Mouse (Mus musculus) heart, embryonic 13.5 days (tissue): ENCODE results near the gene Fcer2a. TPM values are rescaled to one million over a fixed set of nuclear protein-coding genes. Genes with fewer than 3 reads are reported as not detected.

Experiments
- ATAC-seq: fragments of 200-750 bp; cut with Nextera tagmentation; 2 replicates; pipeline ENCODE4 v1.8.0; 2017; ENCODE audit warnings: moderate TSS enrichment; ENCODE audit not compliant: insufficient number of reproducible peaks, low FRiP score, low TSS enrichment; ENCODE audit errors: extremely low read depth
- H3K27ac ChIP-seq: fragments of 300-500 bp; sonication (generic); replicated peaks from 2 replicates; pipeline ENCODE4 v1.5.1; 2015; ENCODE audit warnings: moderate library complexity, mild to moderate bottlenecking, inconsistent platforms
- H3K27me3 ChIP-seq: fragments of 300-500 bp; sonication (generic); replicated peaks from 2 replicates; pipeline ENCODE4 v1.6.1; 2015; ENCODE audit warnings: mild to moderate bottlenecking, inconsistent platforms
- H3K36me3 ChIP-seq: fragments of 300-500 bp; sonication (generic); 2 replicates; pipeline ENCODE4 v1.6.1; 2015; ENCODE audit warnings: mild to moderate bottlenecking, inconsistent platforms
- H3K4me1 ChIP-seq: fragments of 300-500 bp; sonication (generic); 2 replicates; pipeline ENCODE4 v1.6.1; 2015; ENCODE audit warnings: inconsistent platforms
- H3K4me2 ChIP-seq: fragments of 300-500 bp; sonication (generic); 2 replicates; pipeline ENCODE4 v1.6.1; 2015; ENCODE audit warnings: inconsistent platforms, mild to moderate bottlenecking, moderate library complexity
- H3K4me3 ChIP-seq: fragments of 300-500 bp; sonication (generic); 2 replicates; pipeline ENCODE4 v1.5.1; 2015; ENCODE audit warnings: moderate library complexity, mild to moderate bottlenecking, inconsistent platforms
- H3K9ac ChIP-seq: fragments of 300-500 bp; sonication (generic); 2 replicates; pipeline ENCODE4 v1.6.1; 2015; ENCODE audit warnings: inconsistent platforms, mild to moderate bottlenecking, moderate library complexity
- H3K9me3 ChIP-seq: fragments of 300-500 bp; sonication (generic); 2 replicates; pipeline ENCODE4 v1.6.1; 2016; ENCODE audit warnings: inconsistent platforms
- WGBS: fragments of 180-500 bp; shearing (Covaris S2); methylation state at CpG from one replicate; pipeline ENCODE4 v1.1.7; 2015; ENCODE audit warnings: mixed read lengths; 5-methylcytosine and 5-hydroxymethylcytosine counted together
- polyA plus RNA-seq: library from polyadenylated mRNA; unstranded; fragments of >200 nt; fragmentation: Nextera tagmentation; extraction: Ambion mirVana; gene quantifications from 2 replicates; pipeline ENCODE4 v1.2.1, GENCODE M21; 2015

Gene Fcer2a
- 0.19 and 0.21 TPM in 2 replicates for polyA plus RNA-seq

DNA sequence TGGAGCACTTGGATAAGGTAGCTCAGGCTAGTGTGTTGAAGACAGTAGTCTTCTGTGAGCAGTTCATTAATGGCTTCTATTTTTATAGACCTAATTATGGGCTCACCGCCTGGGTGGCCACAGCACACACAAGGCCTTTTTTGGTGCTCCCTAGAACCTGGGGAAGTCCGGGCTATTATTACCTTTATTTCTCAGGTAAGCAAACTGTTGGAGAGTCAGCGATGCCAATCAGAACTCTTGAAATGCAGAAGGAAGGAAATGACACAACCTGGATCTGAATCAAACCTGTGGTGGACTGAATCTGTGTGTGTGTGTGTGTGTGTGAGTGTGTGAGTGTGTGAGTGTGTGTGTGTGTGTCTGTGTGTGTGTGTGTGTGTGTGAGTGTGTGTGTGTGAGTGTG is at the start of gene Fcer2a:
Gene Fcer2a, minus strand, starts transcription at position 55 of the 400 bp plus-strand sequence.
- H3K36me3 ChIP-seq = no peaks in the 10 kb centered on the region
- H3K27me3 ChIP-seq = 0 out of 2 replicates have a peak, but pooled peaks cover 3% of the 10 kb centered on the region
- H3K4me3 ChIP-seq = no peak within 1 kb of the TSS
- H3K27ac ChIP-seq = no peak within 1 kb of the TSS
- no peaks in the 10 kb centered on the region for H3K9me3 ChIP-seq
- H3K9ac ChIP-seq = no peak within 1 kb of the TSS
- H3K4me2 ChIP-seq = no peak within 1 kb of the TSS
- ATAC-seq = no peak
- 81% methylated on average over 3 of the region's 3 CpGs for WGBS
- no peaks in the 10 kb centered on the region for H3K4me1 ChIP-seq

DNA sequence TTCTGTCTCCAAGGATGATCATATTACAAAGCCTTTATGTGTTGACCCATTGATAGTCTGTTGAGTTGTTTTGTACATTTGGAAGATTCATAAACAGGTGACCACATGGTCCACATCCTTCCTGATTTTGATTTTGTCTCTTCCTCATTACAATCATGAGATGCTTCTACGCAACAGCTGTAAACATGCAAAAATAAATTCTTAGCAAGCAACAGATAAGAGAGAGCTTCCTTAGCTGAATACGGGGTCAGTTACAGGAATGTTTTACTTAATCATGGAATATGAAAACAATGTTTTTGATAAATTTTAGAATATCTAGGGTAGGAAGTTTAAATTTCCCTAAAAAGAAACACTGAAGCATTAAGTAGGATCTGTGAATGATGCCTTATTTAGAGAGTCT is 43.0 kb upstream of the Fcer2a start:
- Histone ChIP-seq H3K9me3 (no peaks in the 10 kb centered on the region), H3K9ac (no peak overlapping the region), H3K27me3 (no peaks in the 10 kb centered on the region), H3K27ac (no peak overlapping the region), H3K36me3 (no peaks in the 10 kb centered on the region), H3K4me1 (no peaks in the 10 kb centered on the region), H3K4me2 (no peak overlapping the region), H3K4me3 (no peak overlapping the region)
- WGBS = 72% methylated on average over 2 of the region's 2 CpGs
- no peak for ATAC-seq

GRCm38 (mm10) chr8:3735599-3735998 is 41.6 kb upstream of the Fcer2a start:
- WGBS = 78% methylated on average over 2 of the region's 2 CpGs
- no peak for ATAC-seq
- Histone ChIP-seq H3K27me3 (no peaks in the 10 kb centered on the region), H3K36me3 (no peaks in the 10 kb centered on the region), H3K4me2 (no peak overlapping the region), H3K9me3 (no peaks in the 10 kb centered on the region), H3K27ac (no peak overlapping the region), H3K9ac (no peak overlapping the region), H3K4me1 (no peaks in the 10 kb centered on the region), H3K4me3 (no peak overlapping the region)

DNA sequence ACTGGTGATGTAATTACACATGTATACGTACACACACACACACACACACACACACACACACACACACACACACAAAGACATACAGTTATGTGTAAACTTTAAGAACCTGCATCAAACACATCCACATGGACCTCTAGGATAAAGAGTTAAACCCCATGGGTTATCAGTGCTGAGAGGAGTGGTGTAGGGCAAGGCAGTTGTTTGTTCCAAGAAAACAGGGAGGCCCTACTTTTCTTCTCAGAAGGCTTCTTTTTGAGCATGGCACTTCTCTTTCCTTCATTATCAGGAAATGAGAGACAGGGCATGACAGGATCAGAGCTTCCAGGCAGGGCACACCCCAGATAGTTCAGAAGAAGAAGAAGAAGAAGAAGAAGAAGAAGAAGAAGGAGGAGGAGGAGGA is 40.1 kb upstream of the Fcer2a start:
- WGBS = 44% methylated on average over 1 of the region's 1 CpGs
- no peaks in the 10 kb centered on the region for H3K9me3 ChIP-seq
- H3K27me3 ChIP-seq = no peaks in the 10 kb centered on the region
- no peak overlapping the region for H3K9ac ChIP-seq
- no peak overlapping the region for H3K4me3 ChIP-seq
- no peak overlapping the region for H3K4me2 ChIP-seq
- no peak overlapping the region for H3K27ac ChIP-seq
- H3K4me1 ChIP-seq = no peaks in the 10 kb centered on the region
- no peak for ATAC-seq
- no peaks in the 10 kb centered on the region for H3K36me3 ChIP-seq

- no peak overlapping the region for H3K4me2 ChIP-seq
- H3K27me3 ChIP-seq = no peaks in the 10 kb centered on the region
- 18% methylated on average over 1 of the region's 1 CpGs for WGBS
- ATAC-seq = no peak
- no peaks in the 10 kb centered on the region for H3K9me3 ChIP-seq
- H3K27ac ChIP-seq = no peak overlapping the region
- no peak overlapping the region for H3K9ac ChIP-seq
- H3K36me3 ChIP-seq = no peaks in the 10 kb centered on the region
- H3K4me3 ChIP-seq = no peak overlapping the region
- peaks cover 15% of the 10 kb centered on the region for H3K4me1 ChIP-seq
Observed at GRCm38 (mm10) chr8:3721041-3721440, 27.1 kb upstream of the Fcer2a start.

- WGBS = 59% methylated on average over 5 of the region's 5 CpGs
- no peak within 1 kb of the TSS; the same call in 1 of the 2 replicates for H3K4me2 ChIP-seq
- no peak within 1 kb of the TSS for H3K4me3 ChIP-seq
- no peaks in the 10 kb centered on the region for H3K9me3 ChIP-seq
- H3K27ac ChIP-seq = no peak within 1 kb of the TSS
- H3K27me3 ChIP-seq = no peaks in the 10 kb centered on the region
- H3K4me1 ChIP-seq = peaks cover 15% of the 10 kb centered on the region
- H3K36me3 ChIP-seq = no peaks in the 10 kb centered on the region
- H3K9ac ChIP-seq = no peak within 1 kb of the TSS
- no peak for ATAC-seq
Observed at GRCm38 (mm10) chr8:3720551-3720950, 26.6 kb upstream of the Fcer2a start, which contains the start of gene Clec4g. Gene Clec4g (minus strand): TSS chr8:3720651.

DNA sequence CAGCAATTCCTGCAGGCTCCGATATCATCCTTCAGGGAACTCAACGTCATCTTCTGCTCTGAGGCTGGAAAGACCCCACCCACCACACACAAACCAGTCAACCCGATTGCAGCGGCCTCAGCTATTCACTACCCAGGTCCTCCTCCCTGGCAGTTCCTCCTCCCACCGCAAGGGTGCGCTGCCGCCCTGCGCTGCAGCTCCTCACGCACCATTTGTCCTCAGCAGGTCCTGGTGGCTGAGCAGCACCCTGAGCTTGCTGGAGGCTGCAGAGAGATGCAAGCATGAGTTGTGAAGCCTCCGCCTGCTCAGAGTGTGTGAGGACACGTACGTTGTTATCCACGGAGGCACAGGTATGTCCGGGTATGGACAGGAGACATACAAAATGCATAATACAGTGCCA is 24.6 kb upstream of the Fcer2a start:
- H3K36me3 ChIP-seq = no peaks in the 10 kb centered on the region
- no peaks in the 10 kb centered on the region for H3K27me3 ChIP-seq
- no peak for ATAC-seq
- 17% methylated on average over 14 of the region's 14 CpGs for WGBS
- H3K9ac ChIP-seq = no peak overlapping the region
- H3K27ac ChIP-seq = no peak overlapping the region
- no peaks in the 10 kb centered on the region for H3K9me3 ChIP-seq
- H3K4me1 ChIP-seq = peaks cover 15% of the 10 kb centered on the region
- no peak overlapping the region for H3K4me2 ChIP-seq
- no peak overlapping the region for H3K4me3 ChIP-seq

DNA sequence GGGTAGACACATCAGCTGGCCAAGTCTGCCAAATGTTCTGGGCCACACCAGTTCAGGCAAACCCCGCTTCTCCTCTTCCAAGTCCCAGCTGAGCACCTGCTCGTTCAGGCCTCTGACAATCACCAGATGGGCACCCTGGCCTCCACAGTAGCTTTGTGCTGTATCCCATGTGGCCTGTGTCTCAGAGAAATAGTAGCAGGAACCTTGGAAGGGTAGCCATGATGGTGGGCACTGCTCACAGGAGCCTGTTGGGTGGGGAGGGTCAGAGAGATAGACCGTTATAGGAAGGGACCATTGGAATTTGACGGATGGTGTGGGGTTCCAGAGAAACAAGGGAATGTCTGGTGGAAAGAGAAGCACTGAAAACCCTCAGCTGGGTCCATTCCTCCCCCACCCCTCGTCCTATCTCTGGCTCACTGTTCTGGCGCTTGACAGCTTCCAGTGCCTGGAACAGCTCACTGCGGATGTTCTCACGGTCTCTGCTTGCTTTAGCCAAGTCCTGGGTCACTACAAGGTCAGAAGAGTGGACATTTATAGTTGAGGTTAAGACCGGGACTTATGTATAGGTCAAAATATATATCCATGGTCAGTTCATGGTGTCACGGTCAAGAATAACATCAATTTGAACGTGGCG is 23.5 kb upstream of the Fcer2a start:
- H3K9ac ChIP-seq = no peak overlapping the region
- H3K4me1 ChIP-seq = peaks cover 15% of the 10 kb centered on the region
- no peaks in the 10 kb centered on the region for H3K27me3 ChIP-seq
- 45% methylated on average over 12 of the region's 12 CpGs for WGBS
- H3K27ac ChIP-seq = peak overlapping the region; percentile 48; the same call in 1 of the 2 replicates
- H3K36me3 ChIP-seq = no peaks in the 10 kb centered on the region
- H3K9me3 ChIP-seq = no peaks in the 10 kb centered on the region
- 0 out of 2 replicates have a peak, but pooled peaks have one; percentile 15 for ATAC-seq
- H3K4me2 ChIP-seq = no peak overlapping the region
- no peak overlapping the region for H3K4me3 ChIP-seq

- H3K4me1 ChIP-seq = no peaks in the 10 kb centered on the region
- WGBS = 32% methylated on average over 2 of the region's 2 CpGs
- peak overlapping the region; percentile 61; the same call in 1 of the 2 replicates for H3K27ac ChIP-seq
- no peaks in the 10 kb centered on the region for H3K9me3 ChIP-seq
- ATAC-seq = no peak
- H3K4me3 ChIP-seq = no peak overlapping the region
- no peak overlapping the region for H3K4me2 ChIP-seq
- H3K36me3 ChIP-seq = no peaks in the 10 kb centered on the region
- no peaks in the 10 kb centered on the region for H3K27me3 ChIP-seq
- no peak overlapping the region for H3K9ac ChIP-seq
Observed at GRCm38 (mm10) chr8:3711646-3712045, 17.7 kb upstream of the Fcer2a start.

DNA sequence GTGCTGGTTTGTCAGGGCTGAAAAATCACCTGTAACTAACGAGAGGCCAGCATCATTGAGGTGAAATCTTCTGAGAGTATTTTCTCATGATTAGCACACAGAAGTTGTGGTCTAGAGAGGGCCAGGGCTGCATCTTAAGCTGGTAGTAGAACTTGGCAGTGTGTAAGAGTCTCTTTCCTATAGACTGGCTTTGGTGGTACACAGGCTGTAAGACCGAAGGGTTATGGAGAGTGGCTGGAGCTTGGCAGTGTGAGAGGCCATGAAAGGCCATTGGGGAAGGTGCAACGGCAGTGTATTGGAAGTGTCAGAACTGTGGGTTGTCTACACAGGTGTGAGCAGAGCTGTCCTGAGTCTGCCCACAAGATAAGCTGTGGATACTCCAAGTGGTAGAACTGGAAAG is 16.3 kb upstream of the Fcer2a start:
- no peaks in the 10 kb centered on the region for H3K9me3 ChIP-seq
- 69% methylated on average over 3 of the region's 3 CpGs for WGBS

GRCm38 (mm10) chr8:3707611-3708010 is 13.6 kb upstream of the Fcer2a start:
- no peak overlapping the region for H3K27ac ChIP-seq
- no peaks in the 10 kb centered on the region for H3K9me3 ChIP-seq
- 49% methylated on average over 7 of the region's 7 CpGs for WGBS
- no peak overlapping the region for H3K4me3 ChIP-seq
- ATAC-seq = no peak
- no peak overlapping the region for H3K9ac ChIP-seq
- H3K4me1 ChIP-seq = no peaks in the 10 kb centered on the region
- no peaks in the 10 kb centered on the region for H3K36me3 ChIP-seq
- no peaks in the 10 kb centered on the region for H3K27me3 ChIP-seq
- H3K4me2 ChIP-seq = no peak overlapping the region

More for the DNA sequence above, 16.3 kb upstream of the Fcer2a start:
- Histone ChIP-seq H3K27ac (no peak overlapping the region), H3K4me2 (no peak overlapping the region), H3K4me3 (no peak overlapping the region), H3K4me1 (no peaks in the 10 kb centered on the region), H3K36me3 (no peaks in the 10 kb centered on the region), H3K9ac (no peak overlapping the region), H3K27me3 (no peaks in the 10 kb centered on the region)
- ATAC-seq = no peak

DNA sequence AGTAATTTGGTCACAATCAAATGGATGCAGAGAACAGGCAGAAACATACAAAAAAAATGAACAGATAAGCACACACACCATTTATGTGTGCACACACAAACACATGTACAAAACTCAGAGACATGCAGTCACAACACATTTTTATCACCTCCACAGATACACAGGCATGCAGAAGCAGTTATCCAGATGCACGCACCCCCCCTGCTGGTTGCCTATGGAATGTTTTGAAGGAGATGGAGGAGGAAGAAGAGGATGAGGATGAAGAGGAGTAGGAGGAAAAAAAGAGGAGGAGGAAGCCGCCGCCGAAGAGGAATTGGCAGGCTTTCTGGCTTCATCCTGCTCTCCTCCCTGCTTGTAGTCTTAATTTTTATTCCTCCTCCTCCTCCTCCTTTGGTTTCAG is 11.7 kb upstream of the Fcer2a start:
- Histone ChIP-seq H3K4me2 (no peak overlapping the region), H3K9me3 (no peaks in the 10 kb centered on the region), H3K9ac (no peak overlapping the region), H3K27me3 (no peaks in the 10 kb centered on the region), H3K27ac (no peak overlapping the region), H3K36me3 (no peaks in the 10 kb centered on the region), H3K4me3 (no peak overlapping the region), H3K4me1 (no peaks in the 10 kb centered on the region)
- no peak for ATAC-seq
- WGBS = 39% methylated on average over 4 of the region's 4 CpGs
